Mouse (Mus musculus) T-cell, adult 2 months (primary cell): ENCODE data around the gene Foxred2.

Experiments
- DNase-seq: peaks from one replicate; pipeline ENCODE4 v3.0.0; 2022; ENCODE audit warnings: low spot score

The Foxred2 gene

GRCm38 (mm10) chr15:77956404-77956901 lies at the start of gene Foxred2:
Gene Foxred2 (minus strand): TSS chr15:77956722.
- peak; percentile 93 for DNase-seq

- no peak for DNase-seq
These were observed 47.4 kb upstream of the Foxred2 start for GRCm38 (mm10) chr15:78003929-78004328.

- DNase-seq, result no peak
These were observed 44.9 kb upstream of the Foxred2 start for GRCm38 (mm10) chr15:78001400-78001799.

GRCm38 (mm10) chr15:77988541-77988940 lies 32.0 kb upstream of the Foxred2 start:
- DNase-seq, result no peak

GRCm38 (mm10) chr15:77983391-77983790 lies 26.9 kb upstream of the Foxred2 start:
- no peak for DNase-seq

- DNase-seq, result peak; percentile 37
These were observed 25.8 kb upstream of the Foxred2 start for GRCm38 (mm10) chr15:77982195-77982939.

GRCm38 (mm10) chr15:77981181-77981680 lies 24.7 kb upstream of the Foxred2 start:
- no peak for DNase-seq

GRCm38 (mm10) chr15:77979427-77979865 lies 22.9 kb upstream of the Foxred2 start:
- DNase-seq, result no peak

- no peak for DNase-seq
These were observed 21.1 kb upstream of the Foxred2 start for GRCm38 (mm10) chr15:77977663-77978062.

GRCm38 (mm10) chr15:77974165-77974841 lies 17.8 kb upstream of the Foxred2 start:
- DNase-seq, result no peak

- peak; percentile 96 for DNase-seq
These were observed 14.2 kb upstream of the Foxred2 start, which contains the start of gene Eif3d for GRCm38 (mm10) chr15:77970470-77971292. Gene Eif3d (minus strand): TSS chr15:77970813.

GRCm38 (mm10) chr15:77969940-77970469 lies 13.5 kb upstream of the Foxred2 start:
- no peak for DNase-seq

- no peak for DNase-seq
These were observed 8.6 kb upstream of the Foxred2 start for GRCm38 (mm10) chr15:77965117-77965528.

GRCm38 (mm10) chr15:77962447-77962846 lies 5.9 kb upstream of the Foxred2 start:
- DNase-seq, result no peak

GRCm38 (mm10) chr15:77960693-77961092 lies 4.2 kb upstream of the Foxred2 start:
- no peak for DNase-seq

GRCm38 (mm10) chr15:77958071-77958470 lies 1.5 kb upstream of the Foxred2 start:
- no peak for DNase-seq

GRCm38 (mm10) chr15:77957625-77958024 lies 1.1 kb upstream of the Foxred2 start:
- no peak for DNase-seq

- DNase-seq, result no peak
These were observed 800 bp downstream of the Foxred2 start for GRCm38 (mm10) chr15:77955440-77956403.

GRCm38 (mm10) chr15:77954362-77954761 lies 2.2 kb downstream of the Foxred2 start:
- peak; percentile 53 for DNase-seq

GRCm38 (mm10) chr15:77952921-77953320 lies 3.6 kb downstream of the Foxred2 start:
- no peak for DNase-seq

GRCm38 (mm10) chr15:77949061-77949460 lies 7.5 kb downstream of the Foxred2 start:
- DNase-seq, result no peak
